Mouse (Mus musculus) spleen, adult 10 weeks (tissue): ENCODE measurements around the gene Olfr1118. TPM values are rescaled to one million over a fixed set of nuclear protein-coding genes. Genes with fewer than 3 reads are reported as not detected.

Experiments used
- polyA plus RNA-seq: library from polyadenylated mRNA; stranded (reverse); fragments of 350-450 nt; fragmentation: Illumina TruSeq; extraction: RNeasy Lipid Tissue Mini Kit (QIAGEN cat#74804); gene quantifications from one replicate; pipeline ENCODE4 v1.2.3, GENCODE M21; 2015; ENCODE audit warnings: low replicate concordance; ENCODE audit not compliant: insufficient read depth

The Olfr1118 gene
- not detected for polyA plus RNA-seq

DNA sequence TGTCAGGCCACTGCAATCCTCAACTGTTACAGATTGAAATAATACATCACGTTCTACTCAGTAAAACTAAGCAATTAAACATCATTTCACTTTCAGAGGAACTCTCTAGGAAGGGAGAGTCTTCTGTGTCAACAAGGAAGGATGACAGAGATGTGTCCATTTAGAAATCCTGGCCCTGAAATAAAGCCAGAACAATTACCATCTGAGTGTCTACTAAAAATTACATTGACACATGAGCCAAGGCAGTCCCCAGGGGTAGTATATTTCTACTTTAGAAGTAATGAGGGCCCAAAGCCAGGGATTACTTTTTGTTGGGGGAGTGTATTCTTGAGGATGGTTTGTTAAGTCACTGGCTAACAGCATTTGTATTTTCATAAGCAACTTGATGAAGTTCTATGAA is at the start of gene Olfr1118:
Gene Olfr1118 (plus strand): TSS at position 301 of the 400 bp plus-strand sequence.

GRCm38 (mm10) chr2:87267234-87267633 is 40.1 kb upstream of the Olfr1118 start, which contains the start of gene Olfr1116:
Gene Olfr1116, plus strand, starts transcription at chr2:87267534.

GRCm38 (mm10) chr2:87354515-87354914 is 47.1 kb downstream of the Olfr1118 start, which contains the start of gene Olfr1120:
Gene Olfr1120, plus strand, starts transcription at chr2:87354815.

Other genes starting within 250 kb of the Olfr1118 start
- not detected for gene Olfr1107, start 231.8 kb upstream of the Olfr1118 start, polyA plus RNA-seq
- not detected for gene Olfr1109, start 211.6 kb upstream of the Olfr1118 start, polyA plus RNA-seq
- gene Olfr259, start 193.0 kb upstream of the Olfr1118 start, polyA plus RNA-seq: not detected
- not detected for gene Olfr1110, start 167.3 kb upstream of the Olfr1118 start, polyA plus RNA-seq
- gene Olfr1111, start 155.0 kb upstream of the Olfr1118 start, polyA plus RNA-seq: not detected
- gene Olfr1112, start 119.8 kb upstream of the Olfr1118 start, polyA plus RNA-seq: not detected
- gene Olfr1113, start 98.6 kb upstream of the Olfr1118 start, polyA plus RNA-seq: not detected
- gene Olfr1115, start 59.6 kb upstream of the Olfr1118 start, polyA plus RNA-seq: not detected
- gene Olfr1116, start 40.0 kb upstream of the Olfr1118 start, polyA plus RNA-seq: not detected
- not detected for gene Olfr1120, start 47.2 kb downstream of the Olfr1118 start, polyA plus RNA-seq
- not detected for gene Olfr1121, start 62.3 kb downstream of the Olfr1118 start, polyA plus RNA-seq
- not detected for gene Olfr1122, start 78.3 kb downstream of the Olfr1118 start, polyA plus RNA-seq
- not detected for gene Olfr1123, start 109.1 kb downstream of the Olfr1118 start, polyA plus RNA-seq
- gene Olfr1124, start 122.7 kb downstream of the Olfr1118 start, polyA plus RNA-seq: not detected
- not detected for gene Olfr1126, start 146.4 kb downstream of the Olfr1118 start, polyA plus RNA-seq
- gene Pramel7, start 189.5 kb downstream of the Olfr1118 start, polyA plus RNA-seq: not detected
- gene Pramel6, start 199.0 kb downstream of the Olfr1118 start, polyA plus RNA-seq: not detected
- gene Olfr153, start 224.2 kb downstream of the Olfr1118 start, polyA plus RNA-seq: not detected
- not detected for gene Olfr1128, start 238.0 kb downstream of the Olfr1118 start, polyA plus RNA-seq